Mouse (Mus musculus) cortical plate, adult 2 months (tissue): ENCODE measurements around the gene Chrm1. TPM values are rescaled to one million over a fixed set of nuclear protein-coding genes. Genes with fewer than 3 reads are reported as not detected.
A peak's percentile ranks its signal among the peaks of the same experiment; 100 is the strongest.

Experiments
- H3K27ac ChIP-seq: fragments of 200-500 bp; 2 replicates; pipeline ENCODE4 v1.5.1; 2012; ENCODE audit warnings: low read length, control low read depth, inconsistent platforms; ENCODE audit not compliant: insufficient read depth
- H3K4me1 ChIP-seq: fragments of 200-500 bp; 2 replicates; pipeline ENCODE4 v1.6.1; 2011; ENCODE audit warnings: low read length; ENCODE audit not compliant: control insufficient read depth, insufficient read depth
- H3K4me3 ChIP-seq: fragments of 200-500 bp; 2 replicates; pipeline ENCODE4 v1.5.1; 2011; ENCODE audit warnings: mild to moderate bottlenecking, low read length, control low read depth; ENCODE audit not compliant: insufficient read depth
- CTCF ChIP-seq: fragments of 200-500 bp; IDR thresholded peaks from 2 replicates; pipeline ENCODE4 v1.5.1; 2011; ENCODE audit warnings: mild to moderate bottlenecking, control low read depth, low read length; ENCODE audit not compliant: insufficient read depth; ENCODE audit errors: extremely low read depth
- POLR2A ChIP-seq: fragments of 200-500 bp; IDR thresholded peaks from 2 replicates; pipeline ENCODE4 v1.6.1; 2011; ENCODE audit warnings: mild to moderate bottlenecking, low read length, control low read depth; ENCODE audit not compliant: insufficient read depth; ENCODE audit errors: extremely low read depth
- polyA plus RNA-seq: library from polyadenylated mRNA; depleted of rRNA; stranded (reverse); fragments of >200 nt; gene quantifications from 2 replicates; pipeline ENCODE4 v1.2.3, GENCODE M21; 2012; rRNA removed

The Chrm1 gene
- polyA plus RNA-seq = 109 and 117 TPM in 2 replicates

DNA sequence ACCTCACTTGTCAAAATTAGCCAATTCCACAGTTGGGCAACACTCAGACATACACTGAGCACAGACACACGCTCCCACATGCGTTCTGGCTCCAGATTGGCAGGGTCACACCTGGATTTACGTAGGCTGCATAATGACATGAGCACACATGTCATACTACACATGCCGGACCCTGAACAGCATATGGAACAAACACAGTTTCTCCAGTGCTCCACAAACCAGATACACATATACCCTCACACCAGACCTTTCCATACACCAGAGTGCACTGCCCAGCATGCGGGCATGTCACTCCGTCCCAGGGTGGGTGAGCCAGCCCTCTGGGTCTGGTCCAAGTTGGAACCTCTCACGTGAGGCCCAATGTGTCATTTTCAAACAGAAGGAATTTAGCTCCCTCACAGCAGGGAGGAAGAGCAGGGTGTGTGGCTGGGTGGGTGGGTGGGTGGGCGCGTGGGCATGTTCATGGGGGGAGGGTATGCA lies at the start of gene Chrm1:
TSS of gene Chrm1 (plus strand) at position 430 of the 480 bp plus-strand sequence.
- peaks cover 6% of the 10 kb centered on the region; the same call in 1 of the 2 replicates for H3K4me1 ChIP-seq
- peak within 1 kb of the TSS; percentile 98 for H3K27ac ChIP-seq
- H3K4me3 ChIP-seq = peak within 1 kb of the TSS; percentile 53
- TF ChIP-seq CTCF (no peak), POLR2A (no peak)

DNA sequence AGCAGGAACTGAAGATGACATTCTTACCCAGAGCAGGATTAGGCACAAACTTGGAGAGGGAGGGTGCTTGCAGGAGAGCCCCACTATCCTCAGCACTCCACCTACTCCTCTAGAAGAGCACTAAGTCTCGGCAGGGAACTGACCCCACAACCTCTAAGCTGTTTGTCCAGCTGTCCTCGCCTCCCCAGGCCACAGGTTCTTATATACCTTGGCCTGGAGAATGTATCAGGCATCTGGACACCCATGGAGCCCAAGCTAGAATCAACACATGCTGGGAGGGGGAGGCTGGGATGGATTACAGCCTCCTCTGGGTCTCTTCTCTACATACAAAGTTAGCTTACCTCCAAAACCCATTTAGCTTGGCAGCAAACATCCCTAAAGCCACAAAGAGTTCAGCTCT lies 49.2 kb upstream of the Chrm1 start:
- TF ChIP-seq CTCF = no peak
- TF ChIP-seq POLR2A = no peak
- H3K27ac ChIP-seq = no peak overlapping the region

DNA sequence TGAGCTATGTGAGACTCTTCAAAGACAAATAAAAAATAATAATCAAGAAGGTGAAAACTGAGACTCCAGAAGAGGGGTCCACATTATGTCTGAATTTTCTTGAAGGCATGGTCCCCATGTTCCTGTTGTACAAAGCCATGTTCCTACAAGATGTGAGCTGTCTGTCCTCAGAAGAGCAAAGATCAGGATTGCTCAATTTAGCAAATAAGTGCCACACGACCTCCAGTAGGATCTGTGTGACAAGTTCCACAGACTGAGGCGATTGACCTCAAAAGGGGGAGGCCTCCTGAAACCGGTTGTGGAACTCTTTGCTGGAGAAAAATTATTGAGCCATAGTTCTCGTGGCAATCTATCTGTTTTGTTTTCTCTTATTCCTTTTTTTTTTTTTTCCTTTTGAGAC lies 47.3 kb upstream of the Chrm1 start:
- H3K27ac ChIP-seq = no peak overlapping the region
- H3K4me1 ChIP-seq = no peaks in the 10 kb centered on the region
- TF ChIP-seq POLR2A (no peak), CTCF (no peak)
- H3K4me3 ChIP-seq = no peak overlapping the region

More for the DNA sequence above, 49.2 kb upstream of the Chrm1 start:
- Histone ChIP-seq H3K4me1 (no peaks in the 10 kb centered on the region; the same call in 1 of the 2 replicates), H3K4me3 (no peak overlapping the region)

DNA sequence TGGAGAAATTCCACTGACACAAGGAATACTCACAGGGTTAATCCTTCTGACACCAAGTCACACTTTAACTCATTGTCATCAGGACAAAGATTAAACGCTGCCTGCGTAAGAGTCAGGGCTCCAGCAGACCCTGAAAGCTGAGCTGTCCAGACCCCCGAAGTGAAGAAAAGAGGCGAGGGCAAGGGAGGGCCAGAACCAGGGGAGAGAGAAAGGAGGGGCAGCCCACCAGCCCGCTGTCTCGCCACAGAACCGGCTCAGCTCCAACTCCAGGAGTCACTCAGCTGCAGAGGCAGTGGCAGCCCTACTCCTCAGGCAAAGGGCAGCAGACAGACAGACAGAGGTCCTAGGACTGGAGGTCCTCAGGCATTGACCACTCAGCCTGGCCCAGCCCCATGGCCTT lies 45.7 kb upstream of the Chrm1 start, which contains the start of gene Slc22a6:
TSS of gene Slc22a6 (plus strand) at position 136 of the 400 bp plus-strand sequence.
- no peak within 1 kb of the TSS for H3K27ac ChIP-seq
- TF ChIP-seq POLR2A (no peak), CTCF (no peak)
- no peak within 1 kb of the TSS for H3K4me3 ChIP-seq
- no peaks in the 10 kb centered on the region for H3K4me1 ChIP-seq

DNA sequence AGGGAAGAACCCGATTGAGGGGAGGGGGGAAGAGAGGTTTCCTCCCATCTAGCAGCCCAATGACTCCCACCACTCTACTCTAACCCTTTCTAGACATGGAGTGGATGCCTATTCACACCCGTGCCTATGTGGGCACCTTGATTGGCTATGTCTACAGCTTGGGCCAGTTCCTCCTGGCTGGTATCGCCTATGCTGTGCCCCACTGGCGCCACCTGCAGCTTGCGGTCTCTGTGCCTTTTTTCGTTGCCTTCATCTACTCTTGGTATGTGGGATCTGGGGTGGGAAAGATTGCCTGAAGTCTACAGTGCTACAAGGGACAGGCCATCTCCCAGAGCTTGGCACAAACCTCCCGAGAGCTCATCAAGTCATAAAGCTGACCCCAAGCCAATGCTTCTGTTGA lies 42.5 kb upstream of the Chrm1 start:
- no peaks in the 10 kb centered on the region for H3K4me1 ChIP-seq
- H3K4me3 ChIP-seq = no peak overlapping the region
- no peak for TF ChIP-seq CTCF
- no peak for TF ChIP-seq POLR2A
- no peak overlapping the region for H3K27ac ChIP-seq

DNA sequence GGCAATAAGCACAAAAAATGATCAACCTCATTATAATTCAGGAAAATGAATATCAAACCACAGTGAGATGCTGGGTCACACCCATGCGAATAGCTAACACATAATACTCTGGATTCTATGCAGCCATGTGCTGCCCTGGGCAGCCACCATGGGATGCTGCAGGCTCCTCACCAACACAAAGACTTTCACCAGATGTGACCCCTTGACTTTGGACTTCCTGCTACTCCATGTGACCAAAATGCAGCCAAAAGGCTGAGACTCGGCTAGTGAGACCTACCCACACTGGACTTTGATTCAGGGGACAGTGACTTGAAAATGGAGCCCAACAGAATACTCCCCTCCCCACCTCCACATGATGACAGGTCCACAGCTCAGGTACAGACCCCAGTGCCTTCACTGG lies 33.3 kb upstream of the Chrm1 start:
- TF ChIP-seq POLR2A (no peak), CTCF (no peak)
- Histone ChIP-seq H3K27ac (no peak overlapping the region), H3K4me1 (no peaks in the 10 kb centered on the region)

DNA sequence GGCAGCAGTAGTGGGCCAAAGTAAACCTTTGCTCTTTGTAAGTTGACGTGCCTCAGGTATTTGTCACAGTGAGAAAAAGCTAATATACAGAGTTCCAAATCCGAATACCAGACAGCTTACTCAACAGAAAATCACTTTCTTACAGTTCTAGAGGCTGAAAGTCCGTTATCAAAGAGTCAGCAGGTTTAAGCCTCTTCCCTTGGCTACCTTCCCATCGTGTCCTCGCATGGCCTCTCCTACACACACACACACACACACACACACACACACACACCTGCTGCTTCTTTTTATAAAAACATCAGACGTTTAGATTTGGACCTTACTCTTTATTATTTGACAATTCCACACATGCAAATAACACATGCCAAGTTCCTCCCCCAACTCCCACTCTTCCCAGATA lies 32.8 kb upstream of the Chrm1 start:
- no peaks in the 10 kb centered on the region for H3K4me1 ChIP-seq
- no peak for TF ChIP-seq POLR2A
- TF ChIP-seq CTCF = no peak
- no peak overlapping the region for H3K27ac ChIP-seq

More for the DNA sequence above, 33.3 kb upstream of the Chrm1 start:
- H3K4me3 ChIP-seq = no peak overlapping the region

DNA sequence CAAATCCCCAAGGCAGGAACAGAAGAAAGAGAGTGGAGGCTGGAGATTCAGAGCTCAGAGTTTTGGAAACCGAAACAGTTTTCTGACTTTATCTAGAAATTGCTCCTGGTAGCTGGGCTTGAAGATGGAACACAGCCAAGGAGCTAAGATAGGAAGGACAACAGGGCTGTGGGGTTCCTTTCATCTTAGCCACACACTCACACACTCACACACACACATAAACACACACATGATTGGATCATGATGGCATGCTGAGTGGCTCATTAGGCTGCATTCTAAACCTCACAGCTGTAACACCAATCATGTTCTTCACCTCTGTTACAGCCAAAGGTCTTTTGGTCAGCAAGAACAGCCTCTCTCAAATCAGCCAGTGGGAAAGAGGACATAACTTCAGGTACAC lies 31.6 kb upstream of the Chrm1 start:
- no peaks in the 10 kb centered on the region for H3K4me1 ChIP-seq
- H3K27ac ChIP-seq = no peak overlapping the region
- no peak for TF ChIP-seq POLR2A
- TF ChIP-seq CTCF = no peak
- H3K4me3 ChIP-seq = no peak overlapping the region

More for the DNA sequence above, 32.8 kb upstream of the Chrm1 start:
- no peak overlapping the region for H3K4me3 ChIP-seq

DNA sequence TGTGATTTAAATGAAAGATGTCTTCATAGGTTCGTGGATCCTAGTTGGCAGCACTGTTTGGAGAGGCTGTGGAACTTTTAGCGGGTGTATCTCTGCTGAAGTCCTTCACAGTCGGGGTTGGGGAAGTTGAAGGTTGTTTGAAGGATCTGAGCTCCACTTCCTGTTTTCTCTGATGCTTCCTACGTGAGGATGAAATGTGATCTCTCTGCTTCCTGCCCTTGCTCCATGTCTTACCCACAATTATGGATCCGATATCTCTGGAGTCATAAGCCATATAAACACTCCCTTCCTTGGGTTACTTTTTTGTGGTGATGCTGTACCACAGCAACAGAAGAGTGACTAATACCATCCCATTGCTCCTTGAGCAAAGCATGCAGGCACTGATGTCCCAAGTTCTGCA lies 21.5 kb upstream of the Chrm1 start:
- Histone ChIP-seq H3K27ac (no peak overlapping the region), H3K4me3 (no peak overlapping the region), H3K4me1 (no peaks in the 10 kb centered on the region; the same call in 1 of the 2 replicates)
- TF ChIP-seq CTCF (no peak), POLR2A (no peak)

DNA sequence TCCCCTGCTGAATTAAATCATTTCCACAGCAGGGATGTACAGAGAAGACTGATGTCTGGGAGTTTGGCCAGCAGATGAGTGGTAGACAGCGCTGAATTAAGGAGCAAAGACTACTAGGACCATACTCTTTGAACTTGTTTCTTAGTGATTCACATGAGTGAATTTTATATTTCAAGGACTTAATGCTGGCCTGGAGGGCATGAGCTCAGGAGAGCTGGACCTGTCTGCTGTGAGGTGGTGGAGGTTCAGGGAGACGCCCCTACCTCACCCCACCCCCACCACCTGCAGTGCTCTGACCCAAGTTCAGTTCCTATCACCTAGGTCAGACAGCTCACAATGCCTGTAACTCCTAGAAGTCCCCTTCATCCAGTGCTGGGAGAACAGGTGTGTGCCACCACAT lies 17.2 kb upstream of the Chrm1 start:
- no peaks in the 10 kb centered on the region; the same call in 1 of the 2 replicates for H3K4me1 ChIP-seq
- no peak for TF ChIP-seq CTCF
- no peak for TF ChIP-seq POLR2A

DNA sequence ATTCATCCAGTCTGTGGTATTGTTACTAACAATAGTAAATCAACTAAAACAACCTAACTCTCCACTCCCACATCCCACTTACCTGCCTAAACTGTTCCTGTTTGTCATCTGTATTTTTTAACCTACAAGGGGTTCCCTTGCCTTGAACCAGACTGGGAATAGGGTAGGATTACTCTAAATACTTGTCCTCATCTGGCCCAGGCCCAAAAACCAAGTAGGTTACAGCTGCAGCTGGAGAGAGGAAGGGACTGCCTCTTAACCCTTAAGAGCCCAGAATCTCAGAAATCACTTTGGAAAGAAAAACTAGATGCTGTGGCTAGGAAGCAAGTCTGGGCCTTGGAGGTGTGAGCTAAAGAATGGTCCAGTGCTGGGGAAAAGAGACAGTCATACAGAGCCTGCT lies 7.8 kb upstream of the Chrm1 start:
- TF ChIP-seq CTCF (no peak), POLR2A (no peak)
- Histone ChIP-seq H3K4me1 (no peaks in the 10 kb centered on the region), H3K4me3 (no peak overlapping the region), H3K27ac (peak overlapping the region; percentile 54; the same call in 1 of the 2 replicates)

More for the DNA sequence above, 17.2 kb upstream of the Chrm1 start:
- Histone ChIP-seq H3K4me3 (no peak overlapping the region), H3K27ac (no peak overlapping the region)

DNA sequence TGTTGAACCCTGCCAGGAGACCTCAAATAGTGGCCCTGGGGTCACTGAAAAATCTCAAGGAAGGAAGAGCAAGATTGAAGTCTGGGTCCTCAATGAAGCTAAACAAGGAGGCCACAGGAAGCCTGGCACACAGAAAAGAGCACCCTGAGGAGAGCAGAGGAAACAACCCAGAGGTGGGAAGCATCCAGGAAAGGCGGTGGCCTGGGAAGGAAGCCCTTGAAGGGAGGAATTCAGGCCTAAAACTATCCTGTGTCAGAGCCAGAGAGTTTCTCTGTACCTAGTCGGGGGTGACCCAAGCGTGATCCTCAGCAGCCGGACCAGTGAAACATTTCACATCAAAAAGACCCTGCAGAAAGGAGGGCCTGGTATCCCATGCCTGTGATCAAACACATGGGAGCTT lies 7.2 kb upstream of the Chrm1 start:
- H3K4me3 ChIP-seq = no peak overlapping the region
- no peak for TF ChIP-seq CTCF
- TF ChIP-seq POLR2A = no peak
- H3K27ac ChIP-seq = peak overlapping the region; percentile 70
- no peaks in the 10 kb centered on the region; the same call in 1 of the 2 replicates for H3K4me1 ChIP-seq
